ENCODE assay signal across 18 mouse cellular contexts in genomic region chr12:108873122-108873521, GRCm38 (mm10).
"Had no signal": no experiment of that assay in that cellular context is flagged by ENCODE, and none has a peak within 500 bp of the region (broad histone marks: within the 10 kb centered on the region; RNA-seq: fewer than 3 reads in every experiment).

No protein-coding gene starts in this region.

- DNase-seq: gastrocnemius, postnatal 14 days; gastrocnemius, postnatal 36 days; heart, adult 11 months; heart, adult 2 months; heart, postnatal 14 days; heart, postnatal 36 days; kidney, adult 18-20 months; kidney, postnatal 10 days; liver; liver, embryonic 13.5 days had no signal

- H3K27me3 ChIP-seq: heart, embryonic 13.5 days; heart, embryonic 15.5 days; hindbrain, embryonic 13.5 days; hindbrain, embryonic 15.5 days; limb, embryonic 12.5 days; liver, embryonic 13.5 days had no signal

- H3K4me3 ChIP-seq: heart, adult 2 months; heart, embryonic 13.5 days; heart, embryonic 15.5 days; hindbrain, embryonic 13.5 days; hindbrain, embryonic 15.5 days; layer of hippocampus, adult 2 months; left cerebral cortex, adult 2 months; limb, embryonic 10.5 days; limb, embryonic 12.5 days; liver, embryonic 13.5 days had no signal
